8 mouse cellular contexts compared by ENCODE assay signal in the genomic region with DNA sequence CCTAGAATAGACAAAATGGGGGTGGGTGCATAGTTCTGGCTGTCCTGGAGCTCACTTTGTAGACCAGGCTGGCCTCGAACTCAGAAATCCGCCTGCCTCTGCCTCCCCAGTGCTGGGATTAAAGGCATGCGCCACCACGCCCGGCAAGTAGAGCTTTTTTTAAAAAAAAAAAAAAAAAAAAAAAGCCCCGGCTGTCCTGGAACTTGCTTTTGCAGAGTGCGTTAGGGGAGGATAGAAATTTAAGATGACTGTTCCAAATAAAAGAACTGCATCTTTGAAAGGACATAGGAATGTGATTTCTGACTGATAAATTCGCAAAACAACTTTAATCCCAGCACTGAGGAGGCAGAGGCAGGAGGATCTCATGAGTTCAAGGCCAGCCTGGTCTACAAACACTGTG. TPM values are rescaled to one million over a fixed set of nuclear protein-coding genes. Genes with fewer than 3 reads are reported as not detected.
A peak's percentile ranks its signal among the peaks of the same experiment; 100 is the strongest.
DNase-seq lines count a peak whose midpoint lies in the region; ATAC-seq and TF ChIP-seq lines count a peak whose summit lies in the region.

No protein-coding gene starts in this region.

- ATAC-seq in kidney, embryonic 15.5 days (replicated peaks; ENCODE audit: low FRiP score), result no peak
- ATAC-seq in hindbrain, embryonic 15.5 days (ENCODE audit: low FRiP score, low read depth), result no peak
- ATAC-seq in midbrain, embryonic 14.5 days (ENCODE audit: low FRiP score, low TSS enrichment), result no peak

- no peaks in the 10 kb centered on the region for H3K36me3 ChIP-seq in kidney, embryonic 15.5 days
- no peaks in the 10 kb centered on the region for H3K36me3 ChIP-seq in hindbrain, embryonic 15.5 days
- H3K36me3 ChIP-seq in midbrain, embryonic 14.5 days (ENCODE audit: control insufficient read depth, insufficient read depth, low read length), result no peaks in the 10 kb centered on the region

- peak overlapping the region; percentile 96 for H3K27ac ChIP-seq in kidney, embryonic 15.5 days
- H3K27ac ChIP-seq in cortical plate, adult 2 months (ENCODE audit: insufficient read depth, low read length), result no peak overlapping the region
- peak overlapping the region; percentile 92 for H3K27ac ChIP-seq in hindbrain, embryonic 15.5 days (replicated peaks)
- H3K27ac ChIP-seq in midbrain, embryonic 14.5 days (replicated peaks; ENCODE audit: low read depth, low read length), result peak overlapping the region; percentile 98

- H3K9me3 ChIP-seq in kidney, embryonic 15.5 days (replicated peaks), result no peaks in the 10 kb centered on the region
- H3K9me3 ChIP-seq in hindbrain, embryonic 15.5 days, result no peaks in the 10 kb centered on the region
- H3K9me3 ChIP-seq in midbrain, embryonic 14.5 days (ENCODE audit: control insufficient read depth, low read length), result no peaks in the 10 kb centered on the region

- peak overlapping the region; percentile 62 for H3K4me3 ChIP-seq in kidney, embryonic 15.5 days (replicated peaks)
- H3K4me3 ChIP-seq in cortical plate, adult 2 months (ENCODE audit: insufficient read depth, low read length), result peak overlapping the region; percentile 94
- peak overlapping the region; percentile 75 for H3K4me3 ChIP-seq in hindbrain, embryonic 15.5 days
- peak overlapping the region; percentile 64 for H3K4me3 ChIP-seq in midbrain, embryonic 14.5 days (replicated peaks; ENCODE audit: low read depth, low read length)

- TF ChIP-seq POLR2A in cortical plate, adult 2 months (IDR thresholded peaks at IDR 0.05; ENCODE audit: extremely low read depth, insufficient read depth, low read length), result no peak

- H3K4me1 ChIP-seq in kidney, embryonic 15.5 days, result peaks cover 14% of the 10 kb centered on the region
- H3K4me1 ChIP-seq in cortical plate, adult 2 months (ENCODE audit: control insufficient read depth, insufficient read depth, low read length), result peaks cover 4% of the 10 kb centered on the region
- H3K4me1 ChIP-seq in hindbrain, embryonic 15.5 days (replicated peaks), result peaks cover 17% of the 10 kb centered on the region
- H3K4me1 ChIP-seq in midbrain, embryonic 14.5 days (ENCODE audit: control insufficient read depth, insufficient read depth, low read length), result peaks cover 12% of the 10 kb centered on the region

- no peak overlapping the region for H3K9ac ChIP-seq in kidney, embryonic 15.5 days
- H3K9ac ChIP-seq in hindbrain, embryonic 15.5 days, result no peak overlapping the region
- H3K9ac ChIP-seq in midbrain, embryonic 14.5 days (replicated peaks; ENCODE audit: low read length), result peak overlapping the region; percentile 90

- DNase-seq in kidney, adult 18-20 months, result no peak
- DNase-seq in midbrain, embryonic 14.5 days, result no peak
- no peak for DNase-seq in urinary bladder, postnatal 4 days (ENCODE audit: low spot score in 2 of 2)
- no peak for DNase-seq in spleen, postnatal 14 days (ENCODE audit: low spot score in 2 of 2)
- no peak for DNase-seq in spleen, adult 18-20 months

- WGBS in kidney, embryonic 15.5 days, result 84% methylated on average over 8 of the region's 8 CpGs
- WGBS in hindbrain, embryonic 15.5 days, result 89% methylated on average over 8 of the region's 8 CpGs
- 81% methylated on average over 8 of the region's 8 CpGs for WGBS in midbrain, embryonic 14.5 days

- no peaks in the 10 kb centered on the region for H3K27me3 ChIP-seq in kidney, embryonic 15.5 days
- no peaks in the 10 kb centered on the region for H3K27me3 ChIP-seq in hindbrain, embryonic 15.5 days
- no peaks in the 10 kb centered on the region for H3K27me3 ChIP-seq in midbrain, embryonic 14.5 days (ENCODE audit: control insufficient read depth, insufficient read depth, low read length)

- TF ChIP-seq CTCF in cortical plate, adult 2 months (IDR thresholded peaks at IDR 0.05; ENCODE audit: extremely low read depth, insufficient read depth, low read length), result no peak

- peak overlapping the region; percentile 71 for H3K4me2 ChIP-seq in kidney, embryonic 15.5 days
- H3K4me2 ChIP-seq in hindbrain, embryonic 15.5 days, result peak overlapping the region; percentile 69
- H3K4me2 ChIP-seq in midbrain, embryonic 14.5 days (ENCODE audit: low read length), result peak overlapping the region; percentile 66

RNA-seq across cellular contexts. Expression of a gene that starts 0.5 kb away (rescaled TPM):
- polyA plus RNA-seq in kidney, embryonic 15.5 days (2015; fragmentation: Nextera tagmentation; extraction: Ambion mirVana), result 34.7 and 35.9 TPM in 2 replicates
- polyA plus RNA-seq in cortical plate, adult 2 months (2012; rRNA removed), result 185 and 201 TPM in 2 replicates
- 38.8 and 41.9 TPM in 2 replicates for polyA plus RNA-seq in hindbrain, embryonic 15.5 days (2015; fragmentation: Nextera tagmentation; extraction: Ambion mirVana)
- 34.0 and 39.8 TPM in 2 replicates for polyA plus RNA-seq in midbrain, embryonic 14.5 days (2014; fragmentation: Nextera tagmentation; extraction: Ambion mirVana)

RNA-seq across cellular contexts. Expression of a gene that starts 9.4 kb away (rescaled TPM):
- 0.19 and 0.45 TPM in 2 replicates for polyA plus RNA-seq in kidney, embryonic 15.5 days (2015; fragmentation: Nextera tagmentation; extraction: Ambion mirVana)
- not detected in 2 replicates for polyA plus RNA-seq in cortical plate, adult 2 months (2012; rRNA removed)
- not detected in 2 replicates for polyA plus RNA-seq in hindbrain, embryonic 15.5 days (2015; fragmentation: Nextera tagmentation; extraction: Ambion mirVana)
- polyA plus RNA-seq in midbrain, embryonic 14.5 days (2014; fragmentation: Nextera tagmentation; extraction: Ambion mirVana), result not detected in 2 replicates

RNA-seq across cellular contexts. Expression of a gene that starts 25.4 kb away (rescaled TPM):
- not detected in 2 replicates for polyA plus RNA-seq in kidney, embryonic 15.5 days (2015; fragmentation: Nextera tagmentation; extraction: Ambion mirVana)
- polyA plus RNA-seq in cortical plate, adult 2 months (2012; rRNA removed), result 0.10 and 0.19 TPM in 2 replicates
- polyA plus RNA-seq in hindbrain, embryonic 15.5 days (2015; fragmentation: Nextera tagmentation; extraction: Ambion mirVana), result 0.09 TPM in 1 of 2 replicates, not detected in the other
- polyA plus RNA-seq in midbrain, embryonic 14.5 days (2014; fragmentation: Nextera tagmentation; extraction: Ambion mirVana), result 0.04 TPM in 1 of 2 replicates, not detected in the other

RNA-seq across cellular contexts. Expression of a gene that starts 37.9 kb away (rescaled TPM):
- polyA plus RNA-seq in kidney, embryonic 15.5 days (2015; fragmentation: Nextera tagmentation; extraction: Ambion mirVana), result 6.3 and 8.2 TPM in 2 replicates
- polyA plus RNA-seq in cortical plate, adult 2 months (2012; rRNA removed), result 2.3 and 2.6 TPM in 2 replicates
- polyA plus RNA-seq in hindbrain, embryonic 15.5 days (2015; fragmentation: Nextera tagmentation; extraction: Ambion mirVana), result 1.6 and 2.0 TPM in 2 replicates
- 0.92 and 1.2 TPM in 2 replicates for polyA plus RNA-seq in midbrain, embryonic 14.5 days (2014; fragmentation: Nextera tagmentation; extraction: Ambion mirVana)

RNA-seq across cellular contexts. Expression of a gene that starts 57.9 kb away (rescaled TPM):
- 3.1 and 3.3 TPM in 2 replicates for polyA plus RNA-seq in kidney, embryonic 15.5 days (2015; fragmentation: Nextera tagmentation; extraction: Ambion mirVana)
- polyA plus RNA-seq in cortical plate, adult 2 months (2012; rRNA removed), result 1.2 and 1.4 TPM in 2 replicates
- polyA plus RNA-seq in hindbrain, embryonic 15.5 days (2015; fragmentation: Nextera tagmentation; extraction: Ambion mirVana), result 0.86 and 1.5 TPM in 2 replicates
- 0.18 and 1.1 TPM in 2 replicates for polyA plus RNA-seq in midbrain, embryonic 14.5 days (2014; fragmentation: Nextera tagmentation; extraction: Ambion mirVana)
